In the genomic region with DNA sequence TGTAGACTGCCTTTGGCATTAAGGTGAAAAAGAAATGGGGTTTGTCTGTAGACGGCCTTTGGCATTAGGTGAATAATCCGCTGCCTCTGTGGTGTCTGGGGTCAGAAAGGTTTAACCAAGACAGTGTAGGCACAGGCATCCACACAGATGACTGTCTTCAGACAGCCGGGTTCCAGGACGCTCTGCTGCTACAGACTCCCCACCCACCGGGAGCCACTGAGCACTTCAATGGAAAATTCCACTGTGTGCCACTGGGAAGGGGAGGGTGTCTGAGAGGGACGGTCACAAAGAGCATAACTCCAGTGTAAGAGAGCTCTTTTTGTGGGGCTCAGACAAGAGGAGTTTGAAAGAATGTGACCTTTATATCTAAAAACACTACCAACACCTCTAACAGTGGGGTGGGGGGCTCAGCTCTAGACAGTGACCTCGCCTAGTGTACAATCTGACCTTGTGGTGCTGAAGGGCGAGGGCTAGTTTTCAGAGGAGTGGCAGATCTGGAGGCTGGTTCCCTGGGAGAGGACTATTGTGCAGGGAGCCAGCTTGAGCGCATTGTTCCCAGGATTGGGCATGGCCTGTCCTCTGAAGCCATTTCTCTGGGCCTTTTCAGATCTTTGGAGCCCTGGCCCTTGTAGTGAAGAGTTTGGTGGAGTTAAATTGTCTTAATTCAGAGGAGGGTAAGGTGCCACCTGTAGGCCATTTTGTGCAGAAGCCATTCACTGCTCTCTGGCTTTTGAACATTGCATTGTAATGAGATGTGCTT, we compare ENCODE assay signal across 10 mouse cellular contexts. TPM values are rescaled to one million over a fixed set of nuclear protein-coding genes. Genes with fewer than 3 reads are reported as not detected.
DNase-seq lines count a peak whose midpoint lies in the region; ATAC-seq lines count a peak whose summit lies in the region.
"Had no signal": no experiment of that assay in that cellular context is flagged by ENCODE, and none has a peak within 500 bp of the region (broad histone marks: within the 10 kb centered on the region; RNA-seq: fewer than 3 reads in every experiment).

No protein-coding gene starts in this region.

- no peak overlapping the region for H3K9ac ChIP-seq in forebrain, embryonic 11.5 days (ENCODE audit: low read length)
- H3K9ac ChIP-seq in forebrain, embryonic 16.5 days (replicated peaks; ENCODE audit: low read depth, low read length) = no peak overlapping the region
- H3K9ac ChIP-seq in hindbrain, embryonic 11.5 days (ENCODE audit: low read depth, low read length) = no peak overlapping the region

- H3K4me1 ChIP-seq in forebrain, embryonic 11.5 days (replicated peaks; ENCODE audit: control insufficient read depth, insufficient read depth, low read length) = 0 out of 2 replicates have a peak, but pooled peaks cover 2% of the 10 kb centered on the region
- peaks cover 2% of the 10 kb centered on the region; the same call in 1 of the 2 replicates for H3K4me1 ChIP-seq in forebrain, embryonic 16.5 days (replicated peaks; ENCODE audit: control insufficient read depth, insufficient read depth, low read length)
- no peaks in the 10 kb centered on the region; the same call in none of the 2 replicates for H3K4me1 ChIP-seq in hindbrain, embryonic 11.5 days (replicated peaks; ENCODE audit: control insufficient read depth, insufficient read depth, low read length)

- H3K27me3 ChIP-seq in forebrain, embryonic 11.5 days (ENCODE audit: control insufficient read depth, insufficient read depth, low read length) = no peaks in the 10 kb centered on the region
- no peaks in the 10 kb centered on the region for H3K27me3 ChIP-seq in forebrain, embryonic 16.5 days (replicated peaks; ENCODE audit: control insufficient read depth, insufficient read depth, low read length)
- H3K27me3 ChIP-seq in hindbrain, embryonic 11.5 days (ENCODE audit: control insufficient read depth, insufficient read depth, low read length) = no peaks in the 10 kb centered on the region
- H3K27me3 ChIP-seq: megakaryocyte, embryonic 14.5 days had no signal

- H3K27ac ChIP-seq in forebrain, embryonic 11.5 days (ENCODE audit: low read depth, low read length) = peak overlapping the region; percentile 46
- no peak overlapping the region for H3K27ac ChIP-seq in forebrain, embryonic 16.5 days (ENCODE audit: low read length)
- H3K27ac ChIP-seq in hindbrain, embryonic 11.5 days (ENCODE audit: low read depth, low read length) = peak overlapping the region; percentile 47

- no peaks in the 10 kb centered on the region for H3K9me3 ChIP-seq in forebrain, embryonic 11.5 days (ENCODE audit: control insufficient read depth, low read length)
- H3K9me3 ChIP-seq in forebrain, embryonic 16.5 days (ENCODE audit: control insufficient read depth, low read length) = no peaks in the 10 kb centered on the region
- H3K9me3 ChIP-seq in hindbrain, embryonic 11.5 days (ENCODE audit: control insufficient read depth, low read length) = no peaks in the 10 kb centered on the region
- H3K9me3 ChIP-seq: G1E; megakaryocyte, embryonic 14.5 days had no signal

- no peak overlapping the region for H3K4me3 ChIP-seq in forebrain, embryonic 11.5 days (ENCODE audit: low read depth, low read length)
- H3K4me3 ChIP-seq in forebrain, embryonic 16.5 days (replicated peaks; ENCODE audit: low read length) = no peak overlapping the region
- H3K4me3 ChIP-seq in hindbrain, embryonic 11.5 days (ENCODE audit: low read depth, low read length) = no peak overlapping the region
- H3K4me3 ChIP-seq: megakaryocyte, embryonic 14.5 days had no signal

- H3K4me2 ChIP-seq in forebrain, embryonic 11.5 days (ENCODE audit: low read depth, low read length, severe bottlenecking) = no peak overlapping the region
- H3K4me2 ChIP-seq in forebrain, embryonic 16.5 days (ENCODE audit: low read length) = no peak overlapping the region
- H3K4me2 ChIP-seq in hindbrain, embryonic 11.5 days (replicated peaks; ENCODE audit: low read depth, low read length) = no peak overlapping the region

- no peaks in the 10 kb centered on the region; the same call in 1 of the 2 replicates for H3K36me3 ChIP-seq in forebrain, embryonic 11.5 days (ENCODE audit: control insufficient read depth, insufficient read depth, low read length)
- no peaks in the 10 kb centered on the region for H3K36me3 ChIP-seq in forebrain, embryonic 16.5 days (ENCODE audit: control insufficient read depth, insufficient read depth)
- no peaks in the 10 kb centered on the region for H3K36me3 ChIP-seq in hindbrain, embryonic 11.5 days (ENCODE audit: control insufficient read depth, insufficient read depth, low read length)

- peak; percentile 30; the same call in 1 of the 2 replicates for ATAC-seq in forebrain, embryonic 11.5 days (replicated peaks; ENCODE audit: low FRiP score)
- ATAC-seq in forebrain, embryonic 16.5 days = no peak
- ATAC-seq in hindbrain, embryonic 11.5 days (ENCODE audit: low FRiP score) = peak; percentile 59

- no peak for DNase-seq in forebrain, embryonic 11.5 days (ENCODE audit: low spot score)
- DNase-seq in adrenal gland, postnatal 10 days = peak; percentile 64
- DNase-seq in hindbrain, embryonic 11.5 days (ENCODE audit: low spot score) = peak; percentile 40
- peak; percentile 16 for DNase-seq in mesoderm, embryonic 11.5 days (ENCODE audit: low read depth, low spot score)
- no peak for DNase-seq in gastrocnemius, postnatal 4 days (ENCODE audit: low spot score in 2 of 2)
- no peak for DNase-seq in cerebellum, postnatal 36 days
- no peak for DNase-seq in yolk sac, embryonic 10.5 days (ENCODE audit: low spot score)

- WGBS in forebrain, embryonic 11.5 days = 24% methylated on average over 9 of the region's 9 CpGs
- 37% methylated on average over 9 of the region's 9 CpGs for WGBS in forebrain, embryonic 16.5 days
- 28% methylated on average over 9 of the region's 9 CpGs for WGBS in hindbrain, embryonic 11.5 days

RNA-seq across cellular contexts. Expression of gene Slc5a3, which starts 45.6 kb away (rescaled TPM):
- polyA plus RNA-seq in forebrain, embryonic 11.5 days (2014; fragmentation: Nextera tagmentation; extraction: Ambion mirVana) = 11.8 and 12.9 TPM in 2 replicates
- 13.8 and 15.0 TPM in 2 replicates for polyA plus RNA-seq in forebrain, embryonic 16.5 days (2015; fragmentation: Nextera tagmentation; extraction: Ambion mirVana)
- 10 to 100 TPM; 17.1 to 18.9 TPM for total RNA-seq in adrenal gland, postnatal 10 days (2021)
- 14.6 and 14.9 TPM in 2 replicates for polyA plus RNA-seq in hindbrain, embryonic 11.5 days (2014; fragmentation: Nextera tagmentation; extraction: Ambion mirVana)
- 1 to 10 TPM; 5.2 to 8.8 TPM for total RNA-seq in gastrocnemius, postnatal 4 days (2021)

RNA-seq across cellular contexts. Expression of gene Gm49711, which starts 45.6 kb away (rescaled TPM):
- polyA plus RNA-seq in forebrain, embryonic 11.5 days (2014; fragmentation: Nextera tagmentation; extraction: Ambion mirVana) = 0.17 and 0.25 TPM in 2 replicates
- polyA plus RNA-seq in forebrain, embryonic 16.5 days (2015; fragmentation: Nextera tagmentation; extraction: Ambion mirVana) = 0.25 and 0.52 TPM in 2 replicates
- total RNA-seq in adrenal gland, postnatal 10 days (2021) = not detected
- polyA plus RNA-seq in hindbrain, embryonic 11.5 days (2014; fragmentation: Nextera tagmentation; extraction: Ambion mirVana) = 0.14 and 0.20 TPM in 2 replicates
- total RNA-seq in gastrocnemius, postnatal 4 days (2021) = under 1 TPM in 1 of 2 experiments, not detected in 1; 0.32 TPM
- total RNA-seq: G1E had no signal

RNA-seq across cellular contexts. Expression of gene Mrps6, which starts 45.7 kb away (rescaled TPM):
- 116 and 117 TPM in 2 replicates for polyA plus RNA-seq in forebrain, embryonic 11.5 days (2014; fragmentation: Nextera tagmentation; extraction: Ambion mirVana)
- polyA plus RNA-seq in forebrain, embryonic 16.5 days (2015; fragmentation: Nextera tagmentation; extraction: Ambion mirVana) = 144 and 148 TPM in 2 replicates
- total RNA-seq in adrenal gland, postnatal 10 days (2021) = 10 to 100 TPM; 68.2 to 77.8 TPM
- 139 and 141 TPM in 2 replicates for polyA plus RNA-seq in hindbrain, embryonic 11.5 days (2014; fragmentation: Nextera tagmentation; extraction: Ambion mirVana)
- total RNA-seq in gastrocnemius, postnatal 4 days (2021) = 10 to 100 TPM; 20.9 to 23.8 TPM

Comparison
In these comparisons a context has a peak if more than half of its experiments do, and no peak if none do; other contexts are left out.
1. DNase-seq: peak in adrenal gland, postnatal 10 days (single experiment), hindbrain, embryonic 11.5 days (single experiment) and mesoderm, embryonic 11.5 days (single experiment); none in forebrain, embryonic 11.5 days (single experiment), gastrocnemius, postnatal 4 days (0 of 2), cerebellum, postnatal 36 days (0 of 2) and yolk sac, embryonic 10.5 days (single experiment).